Mouse (Mus musculus) MEL (cell line): ENCODE results near the gene Slc4a2.

ENCODE experiments used
- BHLHE40 ChIP-seq: IDR thresholded peaks from 2 replicates; pipeline ENCODE4 v1.6.1; 2012; ENCODE audit warnings: low read depth, mild to moderate bottlenecking, inconsistent platforms, low read length, improper control_type of control experiment, borderline replicate concordance
- CHD1 ChIP-seq: IDR thresholded peaks from 2 replicates; pipeline ENCODE4 v1.6.1; 2012; ENCODE audit warnings: low read depth, mild to moderate bottlenecking, inconsistent platforms, low read length, improper control_type of control experiment
- CTCF ChIP-seq, 3 experiments: IDR thresholded peaks in 2 of 3; conservative IDR thresholded peaks in 1 of 3; 2 replicates each; pipeline ENCODE4 v1.5.1; 2011 to 2012; ENCODE audit warnings: low read length in 3 of 3, low read depth in 2 of 3, mild to moderate bottlenecking in 2 of 3, improper control_type of control experiment in 1 of 3, inconsistent platforms in 1 of 3, mixed read lengths in 1 of 3, moderate library complexity in 1 of 3; ENCODE audit not compliant: control insufficient read depth in 1 of 3, insufficient read depth in 1 of 3, poor library complexity in 1 of 3, severe bottlenecking in 1 of 3
- E2F4 ChIP-seq: IDR thresholded peaks from 2 replicates; pipeline ENCODE4 v1.6.1; 2011; ENCODE audit warnings: low read depth, low read length, improper control_type of control experiment, borderline replicate concordance
- ELF1 ChIP-seq: IDR thresholded peaks from 2 replicates; pipeline ENCODE4 v1.6.1; 2014; ENCODE audit warnings: low read depth, mild to moderate bottlenecking, inconsistent platforms, low read length, improper control_type of control experiment, moderate library complexity
- EP300 ChIP-seq, 2 experiments: IDR thresholded peaks; 2 replicates each; pipeline ENCODE4 v1.6.1; 2011; ENCODE audit warnings: improper control_type of control experiment in 2 of 2, low read length in 2 of 2, low read depth in 1 of 2, mild to moderate bottlenecking in 1 of 2
- GATA1 ChIP-seq: IDR thresholded peaks from 2 replicates; pipeline ENCODE4 v1.6.1; 2011; ENCODE audit warnings: low read depth, low read length, improper control_type of control experiment
- MAX ChIP-seq: IDR thresholded peaks from 2 replicates; pipeline ENCODE4 v1.6.1; 2011; ENCODE audit warnings: low read length, improper control_type of control experiment
- POLR2A ChIP-seq, 2 experiments: IDR thresholded peaks; 2 replicates each; pipeline ENCODE4 v1.6.1; 2011 to 2012; ENCODE audit warnings: low read length in 2 of 2, mild to moderate bottlenecking in 2 of 2, control low read depth in 1 of 2, improper control_type of control experiment in 1 of 2, low read depth in 1 of 2, moderate library complexity in 1 of 2; ENCODE audit not compliant: control insufficient read depth in 1 of 2, insufficient read depth in 1 of 2, poor library complexity in 1 of 2
- POLR2AphosphoS2 ChIP-seq: IDR thresholded peaks from 2 replicates; pipeline ENCODE4 v1.6.1; 2011; ENCODE audit warnings: low read length, improper control_type of control experiment
- POLR2AphosphoS5 ChIP-seq: IDR thresholded peaks from 2 replicates; pipeline ENCODE4 v1.6.1; 2012; ENCODE audit warnings: low read depth, borderline replicate concordance, mild to moderate bottlenecking, inconsistent platforms, low read length, moderate library complexity, mixed read lengths
- TBP ChIP-seq: IDR thresholded peaks from 2 replicates; pipeline ENCODE4 v1.8.0; 2011; ENCODE audit warnings: low read depth, low read length, improper control_type of control experiment
- ZKSCAN1 ChIP-seq: IDR thresholded peaks from 2 replicates; pipeline ENCODE4 v1.6.1; 2012; ENCODE audit warnings: low read depth, mild to moderate bottlenecking, inconsistent platforms, low read length, improper control_type of control experiment, moderate library complexity

DNA sequence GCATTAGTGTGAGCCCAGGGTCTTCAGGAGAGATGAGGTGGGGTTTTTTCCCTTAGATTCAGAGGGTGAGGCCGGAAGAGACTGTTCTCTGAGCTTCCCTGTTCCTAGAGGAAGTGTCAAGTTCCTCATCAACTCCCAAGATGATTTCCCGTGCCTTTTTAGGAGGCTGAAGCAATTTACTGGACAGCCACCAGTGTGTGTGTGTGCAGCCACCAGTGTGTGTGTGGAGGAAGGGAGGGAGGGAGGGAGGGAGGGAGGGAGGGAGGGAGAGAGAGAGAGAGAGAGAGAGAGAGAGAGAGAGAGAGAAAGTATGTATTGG is 30.3 kb downstream of the Slc4a2 start:
- TF ChIP-seq GATA1 (no peak), E2F4 (no peak), POLR2AphosphoS5 (no peak), TBP (no peak), ELF1 (no peak), POLR2A (IDR thresholded peaks at IDR 0.05; ENCODE audit: control insufficient read depth in 1 of 2, insufficient read depth in 1 of 2, low read depth in 1 of 2, low read length in 2 of 2, poor library complexity in 1 of 2) (no peak), BHLHE40 (no peak), CTCF (IDR thresholded peaks at IDR 0.05 in 2 of 3, conservative IDR thresholded peaks at IDR 0.05 in 1 of 3; ENCODE audit: control insufficient read depth in 1 of 3, insufficient read depth in 1 of 3, low read depth in 2 of 3, low read length in 3 of 3, poor library complexity in 1 of 3, severe bottlenecking in 1 of 3) (no peak), POLR2AphosphoS2 (no peak), CHD1 (no peak), EP300 (IDR thresholded peaks at IDR 0.05; ENCODE audit: low read depth in 1 of 2, low read length in 2 of 2) (no peak), MAX (no peak), ZKSCAN1 (no peak)
